Mouse (Mus musculus) kidney, adult 2 months (tissue): ENCODE data around the gene Apobec3.

Experiments used
- CTCF ChIP-seq: fragments of 200-500 bp; conservative IDR thresholded peaks from 2 replicates; pipeline ENCODE4 v1.5.1; 2011; ENCODE audit warnings: low read depth, mild to moderate bottlenecking, control low read depth, low read length, moderate library complexity, mixed read lengths; ENCODE audit not compliant: insufficient read depth, insufficient read length
- POLR2A ChIP-seq: fragments of 200-500 bp; IDR thresholded peaks from one replicate; pipeline ENCODE4 v1.6.1; 2011; ENCODE audit warnings: low read depth, low read length, control low read depth

DNA sequence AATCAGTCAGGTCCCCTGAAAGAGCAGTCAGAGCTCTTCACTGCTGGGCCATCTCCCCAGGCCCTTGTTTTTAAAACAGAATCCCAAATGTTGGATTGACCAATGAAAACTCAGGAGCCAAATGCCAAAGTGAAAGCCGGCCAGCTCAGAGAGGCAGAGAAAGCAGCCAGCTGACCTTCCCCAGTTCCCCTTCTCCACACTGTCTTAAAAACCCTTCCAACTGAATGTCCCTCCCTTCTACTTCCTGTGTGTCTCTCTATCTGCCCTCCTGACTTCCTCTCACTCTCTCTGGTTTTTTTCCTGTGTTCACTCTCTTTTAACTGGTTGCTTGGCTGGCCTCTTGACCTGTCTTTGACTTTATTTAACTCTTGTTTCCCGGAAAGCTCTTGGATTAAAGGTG, 17.5 kb upstream of the Apobec3 start:
- TF ChIP-seq CTCF (no peak), POLR2A (no peak)
